Mouse (Mus musculus): ENCODE data around the gene Cc2d1a.

Gene Cc2d1a

DNA sequence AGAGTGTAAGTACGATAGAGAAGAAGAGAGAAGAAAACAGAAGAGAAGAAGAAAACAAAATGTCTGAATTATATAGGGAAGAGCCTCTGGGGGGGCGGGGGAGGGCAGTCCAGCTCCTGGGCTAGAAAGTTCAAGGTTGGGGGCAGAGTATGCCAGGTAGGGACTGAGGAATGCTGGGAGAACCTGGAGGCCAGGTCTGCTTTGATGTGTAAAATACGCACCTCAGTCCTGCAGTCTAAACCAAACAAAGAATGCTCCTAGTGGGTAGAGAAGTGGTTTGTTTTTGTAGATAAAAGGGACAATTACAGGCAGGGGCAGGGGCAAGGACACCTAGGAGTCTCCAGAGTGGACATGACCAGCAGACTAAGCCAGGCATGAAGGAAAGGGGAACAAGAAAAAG, 29.7 kb upstream of the Cc2d1a start:
- DNase-seq (ENCODE audit: low read depth, low spot score): no peak

DNA sequence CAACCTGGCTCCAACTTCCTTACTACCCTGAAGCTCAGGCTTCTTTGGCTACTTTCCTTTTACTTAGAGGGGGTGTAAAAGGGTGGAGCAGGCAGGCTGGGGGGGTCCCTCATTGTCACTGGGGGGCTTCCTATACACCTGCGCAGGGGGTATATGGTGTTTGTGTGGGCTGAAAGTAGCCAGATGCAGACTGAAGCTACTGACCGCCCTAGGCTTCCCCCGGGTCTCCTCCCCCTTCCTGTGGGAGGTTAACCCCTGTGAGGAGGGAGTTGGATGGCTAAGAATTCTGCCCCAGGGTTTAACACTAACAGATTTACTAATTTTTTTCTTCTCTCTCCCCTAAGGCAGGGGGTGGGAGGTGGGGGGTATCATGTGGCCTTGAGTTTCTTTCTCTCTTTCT, 28.8 kb upstream of the Cc2d1a start:
- no peak for DNase-seq (ENCODE audit: low read depth, low spot score)

DNA sequence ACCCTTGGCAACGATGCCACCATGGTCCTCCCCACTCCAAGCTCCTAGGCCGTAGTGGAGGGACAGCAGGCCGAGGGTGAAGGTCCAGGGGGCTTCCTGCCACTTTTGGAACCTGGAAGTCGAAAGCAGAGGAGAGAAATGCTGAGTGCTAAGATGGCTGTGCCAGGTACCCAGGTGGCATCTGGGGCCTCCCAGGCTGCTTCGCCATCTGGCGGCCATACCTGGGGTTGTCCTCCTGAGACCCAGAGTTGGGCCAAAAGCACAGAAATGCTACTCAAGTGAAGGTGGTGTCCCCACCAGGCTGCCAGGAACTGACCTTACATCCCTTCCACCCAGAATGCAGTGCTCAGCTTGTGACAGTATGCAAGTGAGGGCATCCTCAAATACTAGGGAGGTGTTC, 26.1 kb upstream of the Cc2d1a start:
- DNase-seq (ENCODE audit: low read depth, low spot score): no peak

DNA sequence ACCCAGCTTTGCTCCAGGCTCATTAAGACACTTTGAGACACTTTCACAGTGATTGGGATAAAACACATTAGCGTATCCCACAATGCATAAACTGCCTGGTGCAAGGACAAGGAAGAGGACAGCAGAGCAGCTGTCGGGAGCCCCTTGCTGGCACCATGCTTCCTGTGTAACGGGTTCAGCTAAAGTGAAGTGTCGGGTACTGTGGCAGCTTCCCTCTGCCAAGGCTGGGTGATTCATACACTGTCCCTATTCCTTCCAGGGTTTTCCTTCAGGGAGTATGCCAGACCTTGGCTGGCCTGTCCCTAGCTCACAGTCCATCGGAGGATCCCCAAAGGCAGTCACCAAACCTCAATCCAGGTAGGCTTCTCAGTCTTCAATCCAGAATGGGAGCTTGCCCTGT, 22.4 kb upstream of the Cc2d1a start:
- DNase-seq (ENCODE audit: low read depth, low spot score): no peak

DNA sequence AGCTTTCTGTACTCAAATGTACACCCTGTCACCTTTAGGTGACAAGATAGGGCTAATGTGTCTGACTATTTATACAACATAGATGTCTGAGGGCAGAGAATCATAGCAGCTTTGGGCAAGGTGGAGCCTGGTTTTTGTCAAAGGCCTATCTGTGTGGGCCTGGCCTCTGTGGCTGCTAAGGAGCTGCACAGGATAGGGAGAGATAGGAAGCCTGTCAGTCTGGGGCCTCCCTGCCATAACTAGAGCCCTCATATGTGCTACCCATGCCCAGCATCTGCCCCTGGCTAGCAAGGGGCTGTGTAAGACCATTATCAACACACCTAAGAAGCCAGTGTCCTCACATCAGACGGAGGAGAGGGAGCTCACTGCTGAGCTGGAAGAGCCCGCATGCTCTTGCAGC, 20.0 kb upstream of the Cc2d1a start:
- DNase-seq (ENCODE audit: low read depth, low spot score): no peak

DNA sequence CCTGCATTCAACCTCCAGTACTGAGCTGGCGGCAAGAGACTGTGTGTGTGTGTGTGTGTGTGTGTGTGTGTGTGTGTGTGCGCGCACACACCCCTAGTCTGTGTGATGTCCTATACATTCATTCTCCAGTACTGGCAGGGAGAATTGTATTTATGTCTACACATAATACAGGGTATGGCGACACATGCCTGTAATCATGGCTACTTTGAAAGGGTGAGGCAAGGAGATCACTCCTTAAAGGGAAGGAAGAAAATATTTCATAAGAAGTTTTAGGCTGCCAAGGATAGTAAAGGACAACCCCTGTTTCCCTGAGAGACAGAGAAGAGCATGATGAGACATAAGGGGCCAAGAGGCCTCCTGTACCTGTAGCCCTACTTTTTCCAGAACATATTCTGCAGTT, 9.9 kb upstream of the Cc2d1a start:
- DNase-seq (ENCODE audit: low read depth, low spot score): no peak

DNA sequence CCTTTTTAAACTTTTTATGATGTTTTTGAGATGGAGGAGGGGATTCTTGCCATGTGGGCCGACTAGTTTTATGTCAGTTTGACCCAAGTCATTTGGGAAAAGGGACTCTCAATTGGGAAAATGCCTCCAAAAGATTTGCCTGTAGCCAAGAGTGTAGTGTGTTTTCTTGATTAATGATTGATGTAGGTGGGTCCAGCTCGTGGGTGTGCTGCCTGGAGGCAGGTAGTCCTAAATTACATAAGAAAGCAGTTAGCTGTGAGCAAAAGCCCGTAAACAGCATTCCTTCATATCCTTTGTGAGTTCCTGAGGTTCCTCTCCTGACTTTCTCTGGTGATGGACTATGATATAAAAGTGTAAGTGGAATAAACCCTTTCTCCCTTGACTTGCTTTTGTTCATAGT, 1.4 kb upstream of the Cc2d1a start:
- no peak for DNase-seq (ENCODE audit: low read depth, low spot score)

DNA sequence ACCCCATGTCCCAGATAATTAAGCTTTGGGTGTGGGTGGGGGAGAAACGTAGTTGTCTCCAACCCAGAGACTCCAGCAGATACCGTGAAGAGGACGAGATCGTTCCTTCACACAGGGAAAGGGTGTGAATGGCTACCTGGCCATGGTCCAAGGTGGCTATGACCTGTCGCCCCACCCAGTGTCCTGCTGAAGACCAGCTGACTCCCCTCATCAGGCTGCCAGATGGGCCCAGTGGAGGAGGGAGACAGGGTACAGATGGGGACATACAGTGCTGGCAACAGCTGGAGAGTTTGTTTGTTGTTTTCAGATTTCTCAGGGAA, 755 bp upstream of the Cc2d1a start:
- no peak for DNase-seq (ENCODE audit: low read depth, low spot score)

DNA sequence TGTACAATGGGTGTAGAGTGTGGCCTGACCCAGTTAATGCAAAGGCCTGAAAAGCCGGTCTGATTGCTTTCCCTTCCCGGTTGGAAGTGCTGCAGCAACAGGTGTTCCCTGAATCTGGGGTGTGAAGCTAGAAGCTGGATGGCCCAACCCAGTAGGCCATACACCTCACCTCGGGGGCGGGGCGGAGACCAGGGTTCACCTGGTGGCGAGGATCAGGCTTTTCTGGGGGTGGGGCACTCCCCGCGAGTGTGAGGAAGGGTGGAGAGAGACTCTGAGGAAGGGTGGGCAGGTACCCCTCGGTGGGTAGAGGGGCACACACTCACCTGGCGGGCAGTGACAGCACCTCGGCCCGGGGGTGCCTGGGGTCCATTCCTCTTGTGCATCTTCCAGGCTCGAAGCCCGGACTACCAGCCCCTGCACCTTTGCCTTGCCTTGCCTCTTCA, 391 bp downstream of the Cc2d1a start:
- DNase-seq (ENCODE audit: low read depth, low spot score): no peak

DNA sequence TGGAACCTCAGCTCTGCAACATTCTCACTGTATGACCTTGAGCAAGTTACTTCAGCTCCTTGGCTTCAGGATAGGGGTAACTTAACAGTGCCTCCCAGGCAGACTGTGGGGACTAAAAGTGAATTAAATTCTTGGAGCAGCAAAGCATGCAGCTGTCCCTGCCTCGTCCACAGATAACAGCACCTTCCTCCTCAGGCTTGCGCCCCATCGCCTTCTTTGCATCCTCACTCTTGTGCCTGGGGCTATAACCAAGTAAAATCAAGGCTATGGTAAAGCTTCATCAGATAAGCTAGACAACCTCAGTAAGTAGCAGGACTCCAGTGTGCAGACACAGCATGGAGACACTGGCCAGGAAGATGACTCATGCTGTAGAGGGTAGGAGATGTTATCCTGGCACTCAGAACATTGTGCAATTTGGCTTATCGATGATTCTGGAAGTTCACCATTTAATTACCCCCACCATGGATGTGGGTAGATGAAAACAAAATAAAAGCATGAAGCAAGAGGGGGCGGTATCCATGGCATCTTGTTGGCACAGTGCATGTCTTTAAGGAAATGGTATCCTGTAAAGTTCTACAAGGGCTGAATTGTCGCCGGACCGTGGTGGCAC, 3.0 kb downstream of the Cc2d1a start:
- no peak for DNase-seq (ENCODE audit: low read depth, low spot score)

DNA sequence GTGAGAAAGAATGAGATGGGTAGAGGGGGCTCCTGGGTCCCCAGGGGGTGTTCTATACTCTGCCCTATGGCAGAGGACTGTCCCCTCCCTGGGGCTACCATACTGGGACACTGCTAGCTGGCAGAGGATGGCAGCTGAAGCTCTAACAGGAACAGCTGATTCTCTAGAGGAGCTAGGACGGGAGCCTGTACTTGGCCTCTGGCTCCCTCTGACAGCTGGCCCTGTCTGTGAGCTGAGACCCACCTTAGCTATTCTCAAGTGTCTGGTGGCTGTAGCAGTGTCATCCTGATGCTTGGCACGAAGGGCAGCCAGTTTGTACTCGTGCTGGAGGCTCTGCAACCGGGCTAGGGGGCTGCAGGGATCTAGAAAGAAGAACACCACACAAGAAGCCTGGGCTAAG, 6.9 kb downstream of the Cc2d1a start:
- DNase-seq (ENCODE audit: low read depth, low spot score): no peak

DNA sequence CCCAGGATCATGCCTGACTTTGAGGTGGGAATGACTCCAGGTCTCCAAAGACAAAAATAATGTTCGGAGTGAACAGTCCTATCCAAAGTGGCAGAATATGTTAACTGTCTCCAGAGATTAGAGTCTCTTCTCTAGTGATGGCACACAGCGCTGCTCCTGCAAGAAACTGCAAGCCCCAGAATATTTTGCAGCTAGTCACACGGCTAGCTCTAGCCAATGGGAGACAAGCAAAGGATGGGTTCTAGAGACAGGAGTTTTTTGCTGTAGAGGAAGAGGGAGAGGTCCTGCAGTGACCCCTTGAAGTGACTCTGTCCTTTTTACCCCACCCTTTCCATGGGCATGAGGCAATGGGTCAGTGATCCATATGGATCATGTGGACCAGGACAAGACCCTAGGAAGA, 9.9 kb downstream of the Cc2d1a start:
- DNase-seq (ENCODE audit: low read depth, low spot score): no peak

DNA sequence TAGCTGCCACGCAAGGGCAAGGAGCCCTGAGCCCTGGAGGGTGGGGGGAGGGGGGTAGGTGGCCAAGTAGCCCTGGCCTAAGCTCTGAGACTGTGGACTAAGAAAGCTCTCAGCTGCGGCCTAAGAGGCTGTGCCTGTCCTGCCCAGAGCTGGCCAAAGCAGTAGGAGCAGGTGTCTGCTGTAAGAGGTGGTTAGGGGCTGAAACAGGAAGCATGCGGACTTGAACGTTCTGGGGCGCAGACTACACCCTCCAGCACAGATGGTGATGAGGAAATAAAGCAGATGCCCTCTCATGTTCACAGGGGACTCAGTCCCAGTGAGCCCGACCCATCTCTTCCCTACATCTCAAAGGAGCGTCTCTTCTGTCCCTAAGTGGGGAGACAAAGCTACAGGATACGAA, 15.5 kb downstream of the Cc2d1a start:
- no peak for DNase-seq (ENCODE audit: low read depth, low spot score)

DNA sequence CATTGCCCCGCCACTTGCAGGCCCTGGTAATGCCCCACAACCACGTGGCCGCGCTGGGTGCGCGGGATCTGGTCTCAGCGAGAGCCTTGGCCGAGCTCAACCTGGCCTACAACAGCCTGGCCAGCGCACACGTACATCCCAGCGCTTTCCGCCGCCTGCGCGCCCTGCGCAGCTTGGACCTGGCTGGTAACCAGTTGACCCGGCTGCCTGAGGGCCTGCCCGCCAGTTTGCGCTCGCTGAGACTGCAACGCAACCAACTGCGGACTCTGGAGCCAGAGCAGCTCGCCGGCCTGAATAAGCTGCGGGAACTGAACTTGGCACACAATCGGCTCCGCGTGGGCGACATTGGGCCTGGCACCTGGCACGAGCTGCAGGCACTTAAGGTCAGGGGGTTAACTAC, 16.9 kb downstream of the Cc2d1a start:
- no peak for DNase-seq (ENCODE audit: low read depth, low spot score)

DNA sequence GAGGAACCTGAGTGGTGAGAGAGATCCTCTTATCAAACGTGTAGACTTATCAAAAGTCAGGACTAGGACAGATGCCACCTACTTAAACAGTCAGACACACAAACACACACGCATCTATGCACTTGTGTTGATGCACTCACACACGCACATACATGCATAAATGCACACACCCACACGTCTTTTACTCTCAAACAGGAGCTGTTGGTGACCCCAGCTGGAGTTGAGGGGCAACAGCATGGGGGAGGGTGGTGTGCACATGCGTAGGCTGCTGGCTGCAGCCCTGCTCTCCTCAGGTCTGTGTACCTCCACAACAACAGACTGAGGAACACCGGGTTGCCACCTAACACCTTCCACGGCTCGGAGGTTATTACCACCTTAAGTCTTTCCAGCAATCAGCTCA, 19.5 kb downstream of the Cc2d1a start:
- DNase-seq (ENCODE audit: low read depth, low spot score): no peak

DNA sequence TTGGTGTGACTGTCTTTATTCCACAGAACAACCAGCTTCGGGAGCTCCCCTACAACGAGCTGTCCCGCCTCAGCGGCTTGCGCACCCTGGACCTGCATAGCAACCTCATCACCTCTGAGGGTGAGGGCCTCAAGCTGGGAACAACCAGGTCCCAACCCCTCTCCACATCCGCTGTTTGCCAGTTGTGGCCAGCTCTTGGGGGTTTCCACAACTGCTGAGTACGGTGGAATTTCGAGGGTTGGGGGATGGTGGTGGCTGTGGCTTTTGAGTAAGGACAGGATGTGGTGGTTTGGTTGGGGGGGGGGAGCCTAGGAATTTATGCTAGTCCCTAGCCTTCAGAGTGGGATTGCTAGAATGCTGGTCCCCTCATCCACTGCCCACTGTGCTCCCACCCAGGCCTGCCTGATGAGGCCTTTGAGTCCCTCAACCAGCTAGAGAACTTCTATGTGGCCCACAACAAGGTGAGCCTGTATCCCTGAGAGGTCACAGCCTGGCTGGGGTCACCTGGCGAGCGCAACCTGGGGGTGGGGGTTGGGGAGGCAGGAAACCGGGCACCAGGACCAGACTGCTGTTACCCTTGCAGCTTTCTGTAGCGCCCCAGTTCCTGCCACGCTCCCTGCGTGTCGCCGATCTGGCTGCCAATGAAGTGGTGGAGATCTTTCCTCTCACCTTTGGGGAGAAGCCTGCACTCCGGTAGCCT, 20.4 kb downstream of the Cc2d1a start:
- DNase-seq (ENCODE audit: low read depth, low spot score): no peak

DNA sequence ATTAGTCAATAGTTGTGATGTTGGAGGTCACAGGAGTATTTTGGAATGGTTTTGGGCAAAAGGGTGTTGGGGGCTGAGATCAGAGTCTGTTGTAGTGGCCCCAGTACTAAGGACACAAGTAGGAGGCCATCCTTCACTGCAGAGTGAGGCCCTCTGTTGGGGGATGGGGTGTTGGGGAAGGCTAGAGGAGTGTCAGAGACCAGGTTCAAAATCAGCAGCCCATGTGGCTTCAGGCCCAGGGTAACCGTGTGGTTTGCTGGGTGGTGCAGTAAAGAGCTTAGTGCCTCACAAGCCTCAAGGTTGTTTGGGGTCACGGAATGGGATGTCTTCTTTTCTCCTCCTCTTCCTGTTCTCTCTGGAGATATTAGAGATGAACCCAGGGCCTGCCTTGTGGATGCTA, 21.0 kb downstream of the Cc2d1a start:
- no peak for DNase-seq (ENCODE audit: low read depth, low spot score)

DNA sequence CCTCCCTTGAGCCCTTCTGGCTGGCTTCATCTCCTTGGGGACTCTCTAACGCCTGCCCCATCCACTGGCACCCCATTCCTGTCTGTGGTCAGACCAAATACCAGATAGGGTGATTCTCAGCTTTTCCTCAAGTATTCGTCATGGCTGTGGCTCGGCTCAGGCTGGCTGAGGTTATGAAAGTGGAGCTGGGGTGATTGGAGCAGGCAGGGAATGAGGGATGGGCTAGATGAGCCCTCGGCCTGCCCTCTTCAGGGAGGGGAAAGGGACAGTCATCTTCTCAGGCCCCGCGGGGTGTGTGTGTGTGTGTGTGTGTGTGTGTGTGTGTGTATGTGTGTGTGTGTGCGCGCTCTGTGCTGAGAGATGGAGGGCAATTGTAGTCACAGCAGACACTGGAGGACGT, 22.1 kb downstream of the Cc2d1a start, which contains the start of gene Podnl1:
Gene Podnl1, plus strand, starts transcription at position 334 of the 400 bp plus-strand sequence.
- DNase-seq (ENCODE audit: low read depth, low spot score): no peak

DNA sequence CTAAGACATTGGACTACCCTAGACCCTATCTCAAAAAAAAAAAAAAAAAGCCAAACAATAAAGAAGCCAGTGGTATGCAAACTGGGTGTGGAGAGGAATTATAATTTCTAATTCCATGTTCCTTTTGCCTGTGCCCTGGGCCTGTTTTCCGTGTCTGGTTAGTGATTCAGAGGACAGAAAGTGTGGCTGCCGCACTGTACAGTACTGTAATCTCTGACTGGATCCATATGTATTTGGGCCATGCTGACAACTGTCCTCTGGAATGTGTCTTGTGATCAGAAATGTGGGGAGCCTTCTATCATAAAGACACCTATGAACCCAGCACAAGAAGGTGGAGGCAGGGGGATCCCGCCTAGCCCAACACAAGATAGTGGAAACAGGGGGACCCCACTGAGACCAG, 25.6 kb downstream of the Cc2d1a start:
- DNase-seq (ENCODE audit: low read depth, low spot score): no peak

DNA sequence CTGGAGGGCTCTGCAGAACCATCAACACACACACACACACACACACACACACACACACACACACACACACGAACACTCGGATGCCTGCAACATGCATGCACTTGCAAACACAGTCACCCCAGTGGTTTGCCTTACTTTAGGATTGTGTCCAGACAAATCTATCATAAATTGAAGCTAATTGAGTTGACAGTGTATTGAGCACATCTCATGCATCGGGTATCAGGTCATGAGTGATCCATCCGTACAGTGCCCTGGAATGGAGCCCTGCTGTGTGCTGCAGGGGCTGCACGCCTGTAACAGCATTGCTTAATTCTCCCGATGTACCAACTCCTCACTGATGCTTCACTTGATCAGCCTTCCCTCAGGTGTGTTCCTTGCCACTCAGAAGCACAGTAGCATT, 32.1 kb downstream of the Cc2d1a start:
- DNase-seq (ENCODE audit: low read depth, low spot score): no peak

DNA sequence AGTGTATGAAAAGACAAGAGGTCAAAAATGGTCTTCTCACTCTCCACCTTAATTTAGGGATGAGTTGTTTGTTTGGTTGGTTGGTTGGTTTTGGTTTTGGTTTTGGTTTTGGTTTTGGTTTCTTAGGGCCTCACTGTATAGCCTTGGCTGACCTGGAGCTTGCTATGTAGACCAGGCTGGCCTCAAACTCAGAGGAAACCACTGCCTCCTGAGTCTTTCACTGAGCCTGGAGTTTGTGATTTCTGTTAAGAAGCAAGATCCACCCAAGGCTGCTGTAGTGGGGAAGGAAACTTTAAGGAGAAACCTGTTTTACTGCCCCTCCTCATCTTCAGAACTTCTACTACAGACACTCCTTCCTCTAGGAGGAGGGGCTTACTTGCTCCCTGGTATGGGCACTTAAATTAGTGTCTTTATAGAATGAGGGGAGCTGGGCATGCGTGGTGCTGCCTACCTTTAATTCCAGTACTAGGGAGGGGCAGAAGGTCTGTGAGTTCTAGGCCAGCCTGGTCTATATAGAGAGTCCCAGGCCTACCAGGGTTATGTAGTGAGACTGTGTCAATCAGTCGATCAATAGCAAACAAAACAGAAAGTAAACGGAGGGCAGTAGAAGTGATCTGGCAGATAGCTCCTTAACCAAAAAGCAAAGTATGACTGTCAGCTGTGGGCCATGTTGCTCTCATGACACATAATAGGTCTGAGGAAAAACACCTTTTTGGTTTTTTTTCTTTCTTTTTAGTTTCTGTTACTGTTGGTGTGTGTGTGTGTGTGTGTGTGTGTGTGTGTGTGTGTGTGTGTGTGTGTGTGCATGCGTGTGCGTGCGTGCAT, 41.3 kb downstream of the Cc2d1a start:
- no peak for DNase-seq (ENCODE audit: low read depth, low spot score)

DNA sequence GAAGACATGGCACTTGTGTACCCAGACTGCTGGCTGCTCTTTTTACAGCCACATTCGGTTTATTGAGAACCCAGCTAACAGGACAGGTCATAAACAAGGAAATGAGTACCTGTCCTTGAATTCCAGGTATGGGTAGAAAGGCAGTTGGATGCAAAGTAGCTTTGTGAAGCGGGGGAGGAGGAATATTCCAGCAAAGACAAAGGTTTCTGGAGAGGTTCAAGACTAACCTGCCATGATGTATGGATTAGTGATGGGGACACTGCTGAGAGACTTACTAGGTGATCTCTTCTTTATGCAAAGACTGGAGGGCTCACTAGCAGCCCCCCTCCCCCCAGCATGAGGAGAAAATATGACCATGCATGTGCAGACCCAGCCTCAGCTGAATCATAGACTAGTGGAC, 42.1 kb downstream of the Cc2d1a start:
- no peak for DNase-seq (ENCODE audit: low read depth, low spot score)
